Mouse (Mus musculus): ENCODE measurements at regions not wholly inside any gene's neighbourhood (a gene's known extent, or its start where the extent isn't known, plus 50 kb on each side); places are given as distances from the start of the nearest gene placed in this dataset.

GRCm38 (mm10) chr13:115427091-115428033 lies 325.6 kb upstream of the Itga1 start:
- no peak for ATAC-seq (ENCODE audit: low TSS enrichment)

- no peak for ATAC-seq (ENCODE audit: low TSS enrichment)
Observed at GRCm38 (mm10) chr13:115425610-115426562, 324.1 kb upstream of the Itga1 start.

- no peak for ATAC-seq (ENCODE audit: low TSS enrichment)
Observed at GRCm38 (mm10) chr13:115423761-115424160, 322.0 kb upstream of the Itga1 start.

GRCm38 (mm10) chr13:115421483-115421882 lies 319.7 kb upstream of the Itga1 start:
- no peak for ATAC-seq (ENCODE audit: low TSS enrichment)

GRCm38 (mm10) chr13:115417829-115418228 lies 316.1 kb upstream of the Itga1 start:
- no peak for ATAC-seq (ENCODE audit: low TSS enrichment)

GRCm38 (mm10) chr13:115413721-115414531 lies 312.2 kb upstream of the Itga1 start:
- ATAC-seq (ENCODE audit: low TSS enrichment): no peak

GRCm38 (mm10) chr13:115405916-115406315 lies 304.2 kb upstream of the Itga1 start:
- no peak for ATAC-seq (ENCODE audit: low TSS enrichment)

- no peak for ATAC-seq (ENCODE audit: low TSS enrichment)
Observed at GRCm38 (mm10) chr13:115400706-115401215, 299.0 kb upstream of the Itga1 start.

GRCm38 (mm10) chr13:115379682-115380081 lies 277.9 kb upstream of the Itga1 start:
- ATAC-seq (ENCODE audit: low TSS enrichment): no peak

- no peak for ATAC-seq (ENCODE audit: low TSS enrichment)
Observed at GRCm38 (mm10) chr13:115376180-115376880, 274.6 kb upstream of the Itga1 start.

GRCm38 (mm10) chr13:115361457-115361856 lies 259.7 kb upstream of the Itga1 start:
- ATAC-seq (ENCODE audit: low TSS enrichment): no peak

- no peak for ATAC-seq (ENCODE audit: low TSS enrichment)
Observed at GRCm38 (mm10) chr13:115347022-115347398, 245.2 kb upstream of the Itga1 start.

- no peak for ATAC-seq (ENCODE audit: low TSS enrichment)
Observed at GRCm38 (mm10) chr13:115346115-115347021, 244.6 kb upstream of the Itga1 start.

GRCm38 (mm10) chr13:115329000-115329960 lies 227.5 kb upstream of the Itga1 start:
- ATAC-seq (ENCODE audit: low TSS enrichment): no peak

- no peak for ATAC-seq (ENCODE audit: low TSS enrichment)
Observed at GRCm38 (mm10) chr13:115326294-115326693, 224.5 kb upstream of the Itga1 start.

GRCm38 (mm10) chr13:115316681-115317080 lies 214.9 kb upstream of the Itga1 start:
- ATAC-seq (ENCODE audit: low TSS enrichment): no peak

- no peak for ATAC-seq (ENCODE audit: low TSS enrichment)
Observed at GRCm38 (mm10) chr13:115308586-115308985, 206.8 kb upstream of the Itga1 start.

- peak; percentile 95 for ATAC-seq (ENCODE audit: low TSS enrichment)
Observed at GRCm38 (mm10) chr13:115287371-115287770, 185.6 kb upstream of the Itga1 start.

Data from frontal cortex, adult (tissue).